Mouse (Mus musculus) v-Abl transformed pro-B cells (cell line): ENCODE measurements around the gene B3gat2.

ENCODE experiments used
- in situ Hi-C, 2 experiments: fragments of 400-800 bp; cut with MboI; formaldehyde crosslinking; loops; one replicate each; pipeline ENCODE4 v1.15.1; 2025; ENCODE audit not compliant: unreplicated experiment in 2 of 2

Gene B3gat2

DNA sequence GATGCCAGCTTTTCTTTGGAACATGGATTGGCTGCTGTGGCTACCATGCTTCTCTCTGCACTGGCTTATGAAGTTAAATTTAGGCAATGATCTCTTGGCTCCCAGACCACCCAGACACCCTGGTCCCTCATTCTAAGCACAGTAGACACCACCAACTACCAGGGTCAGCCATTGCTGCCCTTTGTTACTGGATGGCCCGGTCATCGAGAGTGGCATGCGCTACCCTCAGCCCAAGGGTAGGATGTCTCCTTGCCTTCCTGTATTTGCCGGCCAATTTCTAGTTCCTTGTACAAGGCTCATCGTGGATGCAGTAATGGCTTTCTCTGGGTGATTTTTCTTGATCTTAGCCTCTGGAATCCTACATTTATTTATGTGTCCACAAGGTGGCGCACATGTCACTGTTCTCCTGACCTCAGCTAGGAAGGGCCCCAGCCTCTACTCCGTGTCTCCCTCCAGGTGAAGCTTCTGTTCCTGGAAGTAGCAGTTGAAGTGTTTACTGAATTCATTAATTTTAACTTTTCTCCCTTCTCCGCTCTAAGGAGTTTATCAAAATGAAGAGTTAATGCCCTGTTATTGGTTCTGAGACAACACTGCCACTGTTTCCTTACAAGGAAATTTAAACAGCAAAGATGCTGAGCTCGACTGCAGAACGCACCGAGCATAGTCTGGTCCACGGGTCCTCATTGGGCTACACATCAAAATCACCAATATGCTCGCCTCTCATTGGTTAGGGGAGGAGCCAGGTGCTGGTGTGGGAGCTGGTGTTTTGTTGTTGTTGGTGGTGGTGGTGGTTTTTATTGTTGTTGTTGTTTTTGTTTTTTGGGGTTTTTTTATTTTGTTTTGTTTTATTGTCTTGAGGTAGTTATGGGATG lies 65.6 kb downstream of the B3gat2 start:
- in situ Hi-C loops = loop anchor here (5.0 kb wide), 2 partner anchors 205 to 345 kb away; no protein-coding TSS in a partner anchor

GRCm38 (mm10) chr1:23834246-23834645 lies 72.7 kb downstream of the B3gat2 start:
- in situ Hi-C loops = no loop called here

DNA sequence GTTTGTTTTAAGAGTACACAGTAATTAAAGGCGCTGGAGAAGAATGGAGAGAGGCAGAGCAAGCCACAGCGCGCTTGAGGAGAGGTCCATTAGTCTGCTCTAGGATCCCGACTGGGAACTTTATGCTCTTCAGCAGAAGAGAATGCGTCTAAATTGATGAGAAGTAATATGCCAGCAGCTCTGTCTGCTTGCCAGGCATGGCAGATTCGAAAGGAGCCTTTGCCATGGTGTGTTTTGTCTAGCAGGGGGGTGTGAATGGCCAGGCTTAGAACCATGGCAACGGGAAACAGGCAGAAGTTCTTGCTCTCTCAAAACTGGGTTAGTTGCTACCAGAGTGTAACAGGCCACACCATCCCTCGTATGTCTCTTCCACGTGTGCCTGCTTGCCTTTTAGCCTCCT lies 73.3 kb downstream of the B3gat2 start:
- in situ Hi-C loops = no loop called here

DNA sequence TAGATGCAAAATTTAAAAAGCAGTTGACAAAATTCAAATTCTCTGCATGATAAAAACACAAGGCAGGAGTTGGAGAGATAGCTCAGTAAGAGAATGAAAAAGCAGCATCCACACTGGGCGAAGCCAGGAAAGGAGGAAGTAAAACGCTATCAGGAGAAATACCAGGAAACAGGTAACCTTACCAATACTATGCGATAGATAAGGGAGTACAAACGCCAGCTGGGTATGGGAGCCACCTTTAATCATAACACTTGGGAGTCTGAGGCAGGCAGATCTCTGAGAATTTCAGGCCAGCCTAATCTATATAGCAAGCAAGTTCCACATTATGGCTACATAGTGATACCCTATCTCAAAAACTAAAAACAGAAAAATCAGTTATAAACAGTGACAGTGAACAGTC lies 75.1 kb downstream of the B3gat2 start:
- in situ Hi-C loops = no loop called here

DNA sequence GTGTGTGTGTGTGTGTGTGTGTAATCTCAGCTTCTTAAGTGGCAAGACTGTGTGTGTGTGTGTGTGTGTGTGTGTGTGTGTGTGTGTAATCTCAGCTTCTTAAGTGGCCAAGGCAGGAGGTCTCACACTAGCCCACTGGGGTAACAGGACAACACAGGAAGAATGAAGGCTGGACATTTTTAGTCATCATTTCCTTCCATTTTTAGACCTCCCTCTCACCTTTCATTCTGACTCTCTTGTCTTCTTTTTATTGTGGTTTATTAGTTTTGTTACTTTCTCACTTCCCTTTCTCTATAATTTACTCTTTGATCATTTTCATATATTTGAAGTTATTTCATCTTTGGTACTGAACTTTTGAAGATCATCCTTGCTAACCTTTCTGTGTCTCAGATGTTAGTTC lies 79.4 kb downstream of the B3gat2 start:
- in situ Hi-C loops = no loop called here

GRCm38 (mm10) chr1:23842629-23843028 lies 81.1 kb downstream of the B3gat2 start:
- in situ Hi-C loops = no loop called here

- in situ Hi-C loops = no loop called here
Observed at GRCm38 (mm10) chr1:23843790-23844189, 82.2 kb downstream of the B3gat2 start.

DNA sequence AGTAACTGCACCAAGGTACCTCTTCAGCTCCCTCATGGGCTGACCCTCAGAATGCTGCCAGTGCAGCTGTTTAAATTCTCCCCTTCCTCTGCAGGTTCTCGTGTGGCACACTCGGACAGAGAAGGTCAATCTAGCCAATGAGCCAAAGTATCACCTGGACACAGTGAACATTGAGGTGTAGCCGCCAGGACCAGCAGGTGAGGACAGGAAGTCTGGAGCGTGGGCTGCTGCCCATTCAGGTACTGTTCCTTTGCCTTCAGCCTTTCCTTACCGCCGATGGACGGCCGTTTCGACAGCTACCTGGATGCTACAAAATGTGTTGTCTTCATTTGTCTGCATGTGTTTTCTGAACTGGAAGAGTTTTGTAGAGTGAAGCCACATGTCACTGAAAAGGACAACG lies 83.5 kb downstream of the B3gat2 start:
- in situ Hi-C loops = no loop called here

DNA sequence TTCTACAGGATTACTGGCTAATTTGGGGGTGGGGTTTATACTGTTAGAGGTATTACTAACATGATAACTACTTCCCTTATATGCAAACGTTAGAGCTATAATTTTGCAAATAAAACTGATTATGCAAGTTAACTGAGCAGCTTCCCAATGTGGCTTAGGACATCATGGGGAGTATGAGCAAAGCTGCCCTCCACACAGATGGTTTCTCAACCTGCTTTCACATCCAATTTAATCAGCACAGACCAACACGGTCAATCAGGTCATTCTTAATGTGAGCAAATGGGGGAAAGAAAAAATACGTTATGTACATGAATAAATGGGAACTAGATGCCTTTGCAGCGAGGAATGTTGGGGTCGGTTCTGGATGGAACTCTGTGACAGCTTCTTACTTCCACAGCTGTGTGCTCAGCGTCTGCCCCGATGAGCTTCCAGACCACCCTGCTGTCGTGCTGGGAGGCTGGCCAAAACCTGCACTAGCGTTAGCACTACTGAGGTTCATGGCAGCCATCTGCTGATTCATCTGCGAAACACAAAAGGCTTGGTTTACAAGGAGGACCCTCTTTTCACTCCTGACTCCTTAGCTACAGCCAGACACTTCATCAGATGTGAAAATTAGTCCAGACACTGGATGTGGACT lies 84.6 kb downstream of the B3gat2 start:
- in situ Hi-C loops = no loop called here

GRCm38 (mm10) chr1:23855623-23856022 lies 94.1 kb downstream of the B3gat2 start:
- in situ Hi-C loops = no loop called here

DNA sequence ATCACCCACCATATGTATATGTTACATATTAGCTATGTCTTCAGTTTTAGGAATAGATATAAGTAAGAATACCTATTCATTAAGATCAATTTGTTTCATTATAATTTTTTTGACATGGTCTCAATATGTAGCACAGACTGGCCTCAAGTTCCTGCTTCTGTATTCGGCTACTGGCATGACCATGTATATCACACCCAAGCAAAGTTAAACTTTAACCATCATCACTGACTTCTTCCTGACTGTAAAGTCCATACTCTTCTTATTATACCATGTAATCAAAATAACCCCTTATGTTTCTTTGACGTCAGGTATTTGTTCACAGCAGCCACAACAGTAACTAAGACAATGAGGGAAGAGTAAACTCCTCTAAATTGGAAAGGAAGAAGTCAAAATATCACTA lies 99.4 kb downstream of the B3gat2 start:
- in situ Hi-C loops = no loop called here

DNA sequence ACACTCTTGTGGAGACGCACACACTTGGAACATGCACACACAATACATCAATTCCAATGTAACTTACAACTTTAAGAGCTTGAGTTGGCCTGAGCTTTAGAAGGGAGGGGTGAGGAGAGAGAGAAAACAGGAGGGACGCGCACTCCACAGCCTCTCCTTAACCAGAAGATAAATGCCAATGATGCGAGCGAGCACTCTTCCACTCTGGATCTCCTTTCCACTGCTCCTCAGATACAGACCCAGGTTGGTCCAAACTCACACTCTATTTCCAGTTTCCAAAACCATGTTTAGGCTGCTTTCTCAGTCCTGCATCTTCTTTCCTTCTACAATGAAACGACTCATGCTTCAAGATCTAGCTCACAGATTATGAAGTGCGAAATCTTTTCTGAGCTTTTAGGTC lies 104.0 kb downstream of the B3gat2 start:
- in situ Hi-C loops = no loop called here

DNA sequence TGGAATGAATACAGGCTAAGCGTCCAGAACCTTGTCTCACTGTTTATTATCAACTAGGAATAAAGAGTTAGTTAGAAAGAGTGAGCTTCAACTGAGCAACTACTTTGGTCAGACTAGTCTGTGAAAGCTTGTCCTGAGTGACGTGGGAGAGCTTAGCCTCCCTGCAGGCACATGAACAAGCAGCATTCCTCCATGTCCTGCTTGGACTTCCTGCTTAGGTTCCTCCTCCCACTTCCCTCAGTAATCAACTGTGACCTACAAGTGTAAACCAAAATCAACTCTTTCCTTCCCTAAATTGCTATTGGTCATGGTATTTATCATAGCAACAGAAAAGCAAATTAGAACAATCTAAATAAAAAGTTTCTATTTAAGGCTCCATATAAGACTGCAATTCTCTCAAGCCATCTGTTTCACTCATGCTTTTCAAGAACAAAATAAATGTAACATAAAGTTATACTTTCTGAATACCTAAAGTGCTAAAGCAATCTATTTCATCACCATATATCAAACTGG lies 105.9 kb downstream of the B3gat2 start:
- in situ Hi-C loops = no loop called here

DNA sequence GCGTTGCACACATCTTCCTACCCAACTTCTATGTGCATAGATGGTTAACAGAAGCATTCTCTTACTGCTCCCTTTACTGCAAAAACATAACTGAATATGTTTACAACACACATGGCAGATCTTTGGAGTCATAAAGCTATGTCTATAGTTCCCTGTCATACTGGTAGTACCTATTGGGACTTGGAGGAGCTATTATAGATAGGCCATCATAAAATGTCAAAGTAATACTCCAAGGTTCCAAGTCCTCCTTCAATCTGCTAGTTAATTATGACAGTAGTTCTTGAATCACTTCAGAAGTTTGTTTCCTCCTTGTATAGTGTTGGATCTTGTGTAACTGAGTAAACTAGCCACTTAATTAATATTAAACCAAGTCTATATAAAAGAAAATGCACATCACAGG lies 110.6 kb downstream of the B3gat2 start:
- in situ Hi-C loops = no loop called here

DNA sequence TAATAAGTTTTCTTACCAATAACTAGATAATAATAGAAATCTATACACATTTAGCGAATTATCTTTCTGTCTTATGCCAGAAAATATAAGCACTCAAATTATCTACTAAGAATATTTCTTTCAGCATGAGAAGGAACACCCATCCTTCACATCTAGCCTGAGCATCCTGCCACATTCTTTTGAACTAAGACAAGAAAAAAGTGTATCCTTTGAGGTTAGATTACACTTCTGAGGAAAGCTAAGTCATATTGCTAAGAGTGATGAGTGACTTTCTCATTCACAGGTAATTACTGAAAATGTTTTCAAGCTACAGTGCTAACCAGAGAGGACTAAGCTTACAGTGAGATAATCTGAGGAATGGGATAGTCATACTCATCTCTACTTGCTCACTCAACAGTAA lies 121.1 kb downstream of the B3gat2 start:
- in situ Hi-C loops = no loop called here

DNA sequence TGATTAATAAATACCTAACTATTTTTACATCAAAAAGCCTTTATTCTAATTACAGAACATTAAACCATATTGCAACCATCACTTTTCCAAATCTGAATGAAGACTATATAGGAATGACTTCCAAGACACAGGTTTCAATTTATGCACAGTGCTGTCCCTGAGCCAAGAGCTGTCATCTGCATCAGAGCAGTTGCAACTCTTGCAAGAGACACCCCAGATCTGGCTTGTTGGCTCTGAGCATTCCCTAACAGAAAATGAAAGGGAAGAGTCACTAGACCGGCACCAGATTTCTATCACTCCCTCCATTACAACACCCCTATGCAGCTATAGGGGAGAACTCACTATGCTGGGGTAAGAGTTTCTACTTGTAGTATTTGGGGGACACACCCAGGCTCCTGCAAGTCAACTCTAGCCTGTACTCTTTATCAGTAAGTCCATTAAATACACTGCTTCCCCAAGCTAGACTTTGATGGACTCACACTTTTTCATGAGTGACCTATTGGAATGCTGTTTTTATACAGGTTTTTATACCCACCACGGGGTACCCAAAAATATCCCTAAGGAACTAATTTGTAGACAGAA lies 122.6 kb downstream of the B3gat2 start:
- in situ Hi-C loops = no loop called here

- in situ Hi-C loops = no loop called here
Observed at GRCm38 (mm10) chr1:23884914-23885313, 123.4 kb downstream of the B3gat2 start.

DNA sequence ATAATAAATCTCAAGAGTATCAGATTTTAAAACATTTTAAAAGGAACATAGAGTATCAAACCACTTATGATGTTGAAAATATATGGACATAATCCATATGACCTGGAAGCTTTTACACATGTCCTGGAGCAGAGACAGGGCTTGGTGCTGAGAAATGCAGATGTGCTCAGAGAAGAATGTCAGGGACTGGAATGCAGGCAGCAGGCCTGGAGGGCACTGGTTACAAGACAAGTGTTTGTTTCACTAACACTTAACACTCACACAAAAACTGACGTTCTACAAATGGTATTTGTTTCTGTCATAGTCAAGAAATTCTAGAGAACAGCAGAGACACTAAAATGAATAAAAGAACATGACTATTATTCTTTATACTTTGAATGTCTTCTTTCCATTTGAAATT lies 130.5 kb downstream of the B3gat2 start:
- in situ Hi-C loops = no loop called here
